Mouse (Mus musculus) limb, embryonic 13.5 days (tissue): ENCODE data around the gene Cox5a. TPM values are rescaled to one million over a fixed set of nuclear protein-coding genes. Genes with fewer than 3 reads are reported as not detected.

Experiments used
- ATAC-seq: fragments of 200-750 bp; cut with Nextera tagmentation; 2 replicates; pipeline ENCODE4 v1.8.0; 2017; ENCODE audit warnings: low read depth, moderate number of reproducible peaks, moderate TSS enrichment; ENCODE audit not compliant: low FRiP score
- H3K27ac ChIP-seq: fragments of 300-500 bp; sonication (generic); 2 replicates; pipeline ENCODE4 v1.5.1; 2015; ENCODE audit warnings: inconsistent platforms, mild to moderate bottlenecking, moderate library complexity
- H3K27me3 ChIP-seq: fragments of 300-500 bp; sonication (generic); 2 replicates; pipeline ENCODE4 v1.6.1; 2015; ENCODE audit warnings: mild to moderate bottlenecking, inconsistent platforms
- H3K36me3 ChIP-seq: fragments of 300-500 bp; sonication (generic); 2 replicates; pipeline ENCODE4 v1.6.1; 2015; ENCODE audit warnings: inconsistent platforms, mild to moderate bottlenecking, moderate library complexity
- H3K4me1 ChIP-seq: fragments of 300-500 bp; sonication (generic); 2 replicates; pipeline ENCODE4 v1.6.1; 2015; ENCODE audit warnings: inconsistent platforms
- H3K4me2 ChIP-seq: fragments of 300-500 bp; sonication (generic); replicated peaks from 2 replicates; pipeline ENCODE4 v1.6.1; 2015; ENCODE audit warnings: inconsistent platforms, mild to moderate bottlenecking, moderate library complexity
- H3K4me3 ChIP-seq: fragments of 300-500 bp; sonication (generic); 2 replicates; pipeline ENCODE4 v1.5.1; 2015; ENCODE audit warnings: moderate library complexity, mild to moderate bottlenecking, inconsistent platforms
- H3K9ac ChIP-seq: fragments of 300-500 bp; sonication (generic); 2 replicates; pipeline ENCODE4 v1.6.1; 2015; ENCODE audit warnings: mild to moderate bottlenecking, inconsistent platforms
- H3K9me3 ChIP-seq: fragments of 300-500 bp; sonication (generic); 2 replicates; pipeline ENCODE4 v1.6.1; 2016; ENCODE audit warnings: inconsistent platforms
- WGBS: fragments of 180-500 bp; shearing (Covaris S2); methylation state at CpG from one replicate; pipeline ENCODE4 v1.1.7; 2015; 5-methylcytosine and 5-hydroxymethylcytosine counted together
- polyA plus RNA-seq: library from polyadenylated mRNA; unstranded; fragments of >200 nt; fragmentation: Nextera tagmentation; extraction: Ambion mirVana; gene quantifications from 2 replicates; pipeline ENCODE4 v1.2.1, GENCODE M21; 2015

Gene Cox5a
- polyA plus RNA-seq, 1 experiment from 2014 or later: 495 TPM

DNA sequence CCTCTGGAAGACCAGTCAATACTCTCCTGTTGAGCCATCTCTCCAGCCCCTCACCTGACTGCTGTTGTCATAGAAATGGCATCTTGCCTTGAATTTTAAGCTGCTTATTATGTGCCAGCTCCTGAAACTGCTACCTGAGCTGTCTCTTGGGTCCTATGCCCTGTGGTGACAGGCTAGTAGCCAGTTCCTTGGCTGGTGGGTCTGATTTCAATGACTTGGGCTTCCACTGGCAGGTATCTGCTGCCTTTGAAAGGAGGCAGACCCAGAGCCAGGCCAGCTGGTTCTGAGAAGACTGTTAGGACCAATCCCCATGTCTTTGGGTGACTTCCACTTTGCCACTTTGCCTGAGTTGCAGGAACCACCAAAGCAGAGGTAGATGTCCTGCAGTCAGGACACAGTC lies 53.3 kb downstream of the Cox5a start:
- no peaks in the 10 kb centered on the region for H3K27me3 ChIP-seq
- ATAC-seq: no peak
- H3K9ac ChIP-seq: no peak overlapping the region
- no peaks in the 10 kb centered on the region for H3K4me1 ChIP-seq
- no peak overlapping the region for H3K4me2 ChIP-seq
- H3K36me3 ChIP-seq: peaks cover 61% of the 10 kb centered on the region
- H3K27ac ChIP-seq: no peak overlapping the region
- no peak overlapping the region for H3K4me3 ChIP-seq
- H3K9me3 ChIP-seq: no peaks in the 10 kb centered on the region

- H3K9me3 ChIP-seq: no peaks in the 10 kb centered on the region
- H3K36me3 ChIP-seq: peaks cover 63% of the 10 kb centered on the region
- WGBS: 86% methylated on average over 3 of the region's 3 CpGs
- no peak overlapping the region for H3K27ac ChIP-seq
- no peak for ATAC-seq
- no peak overlapping the region for H3K9ac ChIP-seq
- no peak overlapping the region for H3K4me2 ChIP-seq
- H3K4me3 ChIP-seq: no peak overlapping the region
- no peaks in the 10 kb centered on the region for H3K4me1 ChIP-seq
- no peaks in the 10 kb centered on the region for H3K27me3 ChIP-seq
Observed at GRCm38 (mm10) chr9:57575577-57575976, 54.5 kb downstream of the Cox5a start.

GRCm38 (mm10) chr9:57577144-57577849 lies 56.2 kb downstream of the Cox5a start:
- 83% methylated on average over 6 of the region's 6 CpGs for WGBS
- Histone ChIP-seq H3K36me3 (peaks cover 67% of the 10 kb centered on the region), H3K4me1 (no peaks in the 10 kb centered on the region), H3K4me2 (no peak overlapping the region), H3K27ac (no peak overlapping the region), H3K9me3 (no peaks in the 10 kb centered on the region), H3K9ac (no peak overlapping the region), H3K27me3 (no peaks in the 10 kb centered on the region), H3K4me3 (no peak overlapping the region)
- no peak for ATAC-seq

Other genes starting within 250 kb of the Cox5a start
- 26.8 and 30.0 TPM in 2 replicates for gene Ppcdc, start 81.2 kb upstream of the Cox5a start, polyA plus RNA-seq
- 12.2 and 12.9 TPM in 2 replicates for gene Scamp5, start 53.2 kb upstream of the Cox5a start, polyA plus RNA-seq
- 0.87 and 1.9 TPM in 2 replicates for gene Rpp25, start 17.2 kb upstream of the Cox5a start, polyA plus RNA-seq
- 24.2 and 26.8 TPM in 2 replicates for gene Fam219b, start 16.3 kb downstream of the Cox5a start, polyA plus RNA-seq
- 56.3 and 58.8 TPM in 2 replicates for gene Mpi, start 31.5 kb downstream of the Cox5a start, polyA plus RNA-seq
- gene Scamp2, start 39.7 kb downstream of the Cox5a start, polyA plus RNA-seq: 67.1 and 69.1 TPM in 2 replicates
- gene Ulk3, start 68.2 kb downstream of the Cox5a start, polyA plus RNA-seq: 21.0 and 21.4 TPM in 2 replicates
- gene Cplx3, start 85.0 kb downstream of the Cox5a start, polyA plus RNA-seq: not detected in 2 replicates
- not detected in 2 replicates for gene Lman1l, start 99.5 kb downstream of the Cox5a start, polyA plus RNA-seq
- gene Csk, start 132.4 kb downstream of the Cox5a start, polyA plus RNA-seq: 32.6 and 32.7 TPM in 2 replicates
- gene Cyp1a2, start 162.4 kb downstream of the Cox5a start, polyA plus RNA-seq: not detected in 2 replicates
- not detected in 2 replicates for gene Cyp1a1, start 166.7 kb downstream of the Cox5a start, polyA plus RNA-seq
- 39.3 TPM in 2 replicates for gene Edc3, start 187.3 kb downstream of the Cox5a start, polyA plus RNA-seq
- 77.3 and 82.8 TPM in 2 replicates for gene Clk3, start 244.6 kb downstream of the Cox5a start, polyA plus RNA-seq